Mouse (Mus musculus) yolk sac, embryonic 10.5 days (tissue): ENCODE measurements around the gene Zcwpw1.

Source experiments
- DNase-seq: peaks from one replicate; pipeline ENCODE4 v3.0.0-alpha.2; 2017; ENCODE audit warnings: low spot score

The Zcwpw1 gene

GRCm38 (mm10) chr5:137784546-137784945 is 3.1 kb upstream of the Zcwpw1 start:
- DNase-seq, result no peak

GRCm38 (mm10) chr5:137785164-137786031 is 2.2 kb upstream of the Zcwpw1 start:
- DNase-seq, result peak; percentile 47

- peak; percentile 100 for DNase-seq
These were observed 1.3 kb upstream of the Zcwpw1 start for GRCm38 (mm10) chr5:137786109-137786942.

GRCm38 (mm10) chr5:137788171-137788570 is 573 bp downstream of the Zcwpw1 start:
- no peak for DNase-seq

- DNase-seq, result no peak
These were observed 1.4 kb downstream of the Zcwpw1 start for GRCm38 (mm10) chr5:137788946-137789531.

GRCm38 (mm10) chr5:137791553-137791952 is 4.0 kb downstream of the Zcwpw1 start:
- no peak for DNase-seq

- DNase-seq, result no peak
These were observed 9.0 kb downstream of the Zcwpw1 start for GRCm38 (mm10) chr5:137796606-137797005.

GRCm38 (mm10) chr5:137800917-137801316 is 13.3 kb downstream of the Zcwpw1 start:
- no peak for DNase-seq

GRCm38 (mm10) chr5:137806158-137806557 is 18.6 kb downstream of the Zcwpw1 start:
- DNase-seq, result no peak

- no peak for DNase-seq
These were observed 20.7 kb downstream of the Zcwpw1 start for GRCm38 (mm10) chr5:137808316-137808715.

GRCm38 (mm10) chr5:137817466-137818222 is 30.0 kb downstream of the Zcwpw1 start:
- DNase-seq, result no peak

GRCm38 (mm10) chr5:137822126-137822525 is 34.5 kb downstream of the Zcwpw1 start:
- DNase-seq, result no peak

GRCm38 (mm10) chr5:137822602-137823001 is 35.0 kb downstream of the Zcwpw1 start:
- DNase-seq, result no peak

- no peak for DNase-seq
These were observed 36.0 kb downstream of the Zcwpw1 start for GRCm38 (mm10) chr5:137823455-137824045.

GRCm38 (mm10) chr5:137825030-137825429 is 37.4 kb downstream of the Zcwpw1 start:
- no peak for DNase-seq

- no peak for DNase-seq
These were observed 38.4 kb downstream of the Zcwpw1 start for GRCm38 (mm10) chr5:137825971-137826370.

GRCm38 (mm10) chr5:137826421-137826820 is 38.8 kb downstream of the Zcwpw1 start:
- no peak for DNase-seq

GRCm38 (mm10) chr5:137828694-137829093 is 41.1 kb downstream of the Zcwpw1 start:
- no peak for DNase-seq

GRCm38 (mm10) chr5:137830238-137830637 is 42.6 kb downstream of the Zcwpw1 start:
- DNase-seq, result no peak

- DNase-seq, result no peak
These were observed 43.5 kb downstream of the Zcwpw1 start for GRCm38 (mm10) chr5:137831106-137831505.

- no peak for DNase-seq
These were observed 43.9 kb downstream of the Zcwpw1 start for GRCm38 (mm10) chr5:137831506-137831905.
